Mouse (Mus musculus): ENCODE results near the gene Sapcd2.

- TF ChIP-seq POLR2A (IDR thresholded peaks at IDR 0.05; ENCODE audit: extremely low read depth, insufficient read depth, low read length) = no peak
- TF ChIP-seq CTCF (IDR thresholded peaks at IDR 0.05; ENCODE audit: low read depth, low read length) = no peak
Observed at GRCm38 (mm10) chr2:25391266-25391665, 19.1 kb downstream of the Sapcd2 start.

Measured in liver, adult 2 months (tissue).